In genomic region chr6:120188376-120189235, GRCm38 (mm10) we compare ENCODE assay signal across 8 mouse cellular contexts.
DNase-seq lines count a peak whose midpoint lies in the region; ATAC-seq and TF ChIP-seq lines count a peak whose summit lies in the region.

No protein-coding gene starts in this region.

- 23% methylated on average over 24 of the region's 24 CpGs for WGBS in forebrain, postnatal 0 days
- 31% methylated on average over 24 of the region's 24 CpGs for WGBS in stomach, embryonic 15.5 days

- H3K9ac ChIP-seq in forebrain, postnatal 0 days: no peak overlapping the region
- no peak overlapping the region for H3K9ac ChIP-seq in stomach, embryonic 15.5 days

- no peaks in the 10 kb centered on the region for H3K27me3 ChIP-seq in forebrain, postnatal 0 days (ENCODE audit: insufficient read depth, low read length)
- no peaks in the 10 kb centered on the region for H3K27me3 ChIP-seq in stomach, embryonic 15.5 days (replicated peaks)

- no peak overlapping the region for H3K27ac ChIP-seq in forebrain, postnatal 0 days (ENCODE audit: low read depth, low read length)
- H3K27ac ChIP-seq in stomach, embryonic 15.5 days: no peak overlapping the region

- peak; percentile 27 for TF ChIP-seq CTCF in forebrain, postnatal 0 days (IDR thresholded peaks at IDR 0.05; ENCODE audit: low read depth)

- peak overlapping the region; percentile 10; the same call in 1 of the 2 replicates for H3K4me2 ChIP-seq in forebrain, postnatal 0 days (ENCODE audit: low read depth)
- H3K4me2 ChIP-seq in stomach, embryonic 15.5 days: peak overlapping the region; percentile 44

- H3K36me3 ChIP-seq in forebrain, postnatal 0 days (ENCODE audit: insufficient read depth): no peaks in the 10 kb centered on the region
- no peaks in the 10 kb centered on the region for H3K36me3 ChIP-seq in stomach, embryonic 15.5 days

- no peaks in the 10 kb centered on the region for H3K4me1 ChIP-seq in forebrain, postnatal 0 days (ENCODE audit: insufficient read depth)
- peaks cover 20% of the 10 kb centered on the region for H3K4me1 ChIP-seq in stomach, embryonic 15.5 days

- peak; percentile 88 for DNase-seq in CD4-positive, CD25-positive, alpha-beta regulatory T cell, adult 2 months (ENCODE audit: low read depth, low spot score)
- DNase-seq in ZHBTc4 (ENCODE audit: low read depth, low spot score): peak; percentile 89
- DNase-seq in forebrain, postnatal 0 days: no peak
- DNase-seq in induced T-regulatory cell, adult 2 months (ENCODE audit: low read depth): peak; percentile 92
- no peak for DNase-seq in cerebellum, adult 11-12 months
- DNase-seq in frontal cortex, postnatal 14 days (ENCODE audit: low spot score in 2 of 2): no peak

- no peak overlapping the region for H3K4me3 ChIP-seq in forebrain, postnatal 0 days (ENCODE audit: low read depth, low read length)
- no peak overlapping the region for H3K4me3 ChIP-seq in stomach, embryonic 15.5 days (replicated peaks)

- ATAC-seq in forebrain, postnatal 0 days: peak; percentile 59; the same call in 1 of the 2 replicates
- ATAC-seq in megakaryocyte-erythroid progenitor cell, adult 5-6 weeks (replicated peaks; ENCODE audit: low FRiP score, low TSS enrichment, poor library complexity, severe bottlenecking): peak; percentile 35
- ATAC-seq in stomach, embryonic 15.5 days (ENCODE audit: insufficient read depth, low FRiP score, low read depth): peak; percentile 33; the same call in 1 of the 2 replicates

- no peaks in the 10 kb centered on the region for H3K9me3 ChIP-seq in forebrain, postnatal 0 days (ENCODE audit: low read length)
- no peaks in the 10 kb centered on the region for H3K9me3 ChIP-seq in stomach, embryonic 15.5 days

Comparison
In these comparisons a context has a peak if more than half of its experiments do, and no peak if none do; other contexts are left out.
1. DNase-seq: peak in CD4-positive, CD25-positive, alpha-beta regulatory T cell, adult 2 months (single experiment), ZHBTc4 (single experiment) and induced T-regulatory cell, adult 2 months (single experiment); none in forebrain, postnatal 0 days (single experiment), cerebellum, adult 11-12 months (single experiment) and frontal cortex, postnatal 14 days (0 of 2).
2. Peak in every context shown above with its lines, with median percentiles within 50 percentile points of each other: ATAC-seq.